Comparison of ENCODE assay signal across 16 mouse cellular contexts in genomic region chr5:98081204-98081603, GRCm38 (mm10). TPM values are rescaled to one million over a fixed set of nuclear protein-coding genes. Genes with fewer than 3 reads are reported as not detected.
A peak's percentile ranks its signal among the peaks of the same experiment; 100 is the strongest.
DNase-seq lines count a peak whose midpoint lies in the region.
"Had no signal": no experiment of that assay in that cellular context is flagged by ENCODE, and none has a peak within 500 bp of the region (broad histone marks: within the 10 kb centered on the region; RNA-seq: fewer than 3 reads in every experiment).

No protein-coding gene starts in this region.

- DNase-seq in left cerebral cortex, adult 11 months (ENCODE audit: low spot score): peak; percentile 2
- DNase-seq in left cerebral cortex, postnatal 4 days: no peak
- peak; percentile 12 to 17 for DNase-seq in right cerebral cortex, adult 2 months (ENCODE audit: low spot score in 2 of 2)
- no peak for DNase-seq in right cerebral cortex, postnatal 4 days
- DNase-seq in 416B (ENCODE audit: low read depth): peak; percentile 63
- peak; percentile 46 for DNase-seq in telencephalon, adult 2 months (ENCODE audit: low read depth, low spot score)
- no peak for DNase-seq in cerebellum, adult 11-12 months
- DNase-seq in thymus, postnatal 25 days: no peak
- DNase-seq: adrenal gland, adult 2 months; adrenal gland, postnatal 10 days; adrenal gland, postnatal 25 days; cerebellum, adult 18-20 months; cerebellum, adult 8-10 months; cerebellum, adult 9-11 months; cerebellum, postnatal 14 days; forebrain, postnatal 0 days had no signal

- intact Hi-C loops in left cerebral cortex, postnatal 4 days (cut with DNase I): no loop called here

RNA-seq across cellular contexts. Expression of gene Antxr2, which starts 50.4 kb away (rescaled TPM):
- 1 to 10 TPM; 4.5 to 6.7 TPM for total RNA-seq in left cerebral cortex, postnatal 4 days (2021)

Comparison
In these comparisons a context has a peak if more than half of its experiments do, and no peak if none do; other contexts are left out.
1. DNase-seq: peak in left cerebral cortex, adult 11 months (single experiment), right cerebral cortex, adult 2 months (2 of 2), 416B (single experiment) and telencephalon, adult 2 months (single experiment); none in left cerebral cortex, postnatal 4 days (single experiment), right cerebral cortex, postnatal 4 days (single experiment), cerebellum, adult 11-12 months (single experiment) and thymus, postnatal 25 days (single experiment).